9 mouse cellular contexts compared by ENCODE assay signal in genomic region chr8:13326598-13326997, GRCm38 (mm10). TPM values are rescaled to one million over a fixed set of nuclear protein-coding genes. Genes with fewer than 3 reads are reported as not detected.
DNase-seq lines count a peak whose midpoint lies in the region; ATAC-seq and TF ChIP-seq lines count a peak whose summit lies in the region.
"Had no signal": no experiment of that assay in that cellular context is flagged by ENCODE, and none has a peak within 500 bp of the region (broad histone marks: within the 10 kb centered on the region; RNA-seq: fewer than 3 reads in every experiment).

No protein-coding gene starts in this region.

- WGBS in kidney, embryonic 16.5 days = 31% methylated on average over 5 of the region's 5 CpGs
- WGBS in limb, embryonic 14.5 days = 28% methylated on average over 5 of the region's 5 CpGs

- H3K27ac ChIP-seq in kidney, embryonic 16.5 days (ENCODE audit: low read length) = no peak overlapping the region
- no peak overlapping the region for H3K27ac ChIP-seq in cortical plate, adult 2 months (ENCODE audit: insufficient read depth, low read length)
- H3K27ac ChIP-seq in limb, embryonic 14.5 days (replicated peaks; ENCODE audit: low read depth, low read length) = no peak overlapping the region
- H3K27ac ChIP-seq: hindbrain, embryonic 15.5 days had no signal

- peak; percentile 43 for DNase-seq in kidney, adult 11 months
- DNase-seq in ES-CJ7 (ENCODE audit: low read depth, low spot score) = peak; percentile 86
- DNase-seq in limb, embryonic 14.5 days (ENCODE audit: low spot score) = peak; percentile 30
- DNase-seq in urinary bladder, postnatal 25 days (ENCODE audit: low spot score) = no peak
- DNase-seq in spleen, adult 18-20 months = no peak
- no peak for DNase-seq in layer of hippocampus, adult 11-12 months (ENCODE audit: low spot score)

- TF ChIP-seq CTCF in cortical plate, adult 2 months (IDR thresholded peaks at IDR 0.05; ENCODE audit: extremely low read depth, insufficient read depth, low read length) = peak; percentile 43; the same call in 1 of the 2 replicates

- no peak overlapping the region for H3K4me3 ChIP-seq in kidney, embryonic 16.5 days (ENCODE audit: low read length)
- no peak overlapping the region for H3K4me3 ChIP-seq in cortical plate, adult 2 months (ENCODE audit: insufficient read depth, low read length)
- H3K4me3 ChIP-seq in limb, embryonic 14.5 days (replicated peaks; ENCODE audit: low read length) = no peak overlapping the region
- H3K4me3 ChIP-seq: hindbrain, embryonic 15.5 days had no signal

- no peak overlapping the region for H3K4me2 ChIP-seq in kidney, embryonic 16.5 days (replicated peaks; ENCODE audit: low read depth, low read length)
- no peak overlapping the region for H3K4me2 ChIP-seq in limb, embryonic 14.5 days (replicated peaks; ENCODE audit: low read depth, low read length, severe bottlenecking)
- H3K4me2 ChIP-seq: hindbrain, embryonic 15.5 days had no signal

- no peak; the same call in 1 of the 2 replicates for ATAC-seq in kidney, embryonic 16.5 days (ENCODE audit: low FRiP score, low TSS enrichment)
- ATAC-seq in limb, embryonic 14.5 days (ENCODE audit: low FRiP score, low read depth) = no peak

- no peaks in the 10 kb centered on the region; the same call in none of the 2 replicates for H3K36me3 ChIP-seq in kidney, embryonic 16.5 days (ENCODE audit: insufficient read depth, low read length)
- 0 out of 2 replicates have a peak, but pooled peaks cover 8% of the 10 kb centered on the region for H3K36me3 ChIP-seq in limb, embryonic 14.5 days (ENCODE audit: control insufficient read depth, insufficient read depth, low read length)

- no peaks in the 10 kb centered on the region for H3K9me3 ChIP-seq in kidney, embryonic 16.5 days (ENCODE audit: low read length)
- H3K9me3 ChIP-seq in limb, embryonic 14.5 days (ENCODE audit: control insufficient read depth, low read length) = no peaks in the 10 kb centered on the region
- H3K9me3 ChIP-seq: hindbrain, embryonic 15.5 days had no signal

- no peak overlapping the region for H3K9ac ChIP-seq in kidney, embryonic 16.5 days (replicated peaks; ENCODE audit: low read length)
- no peak overlapping the region for H3K9ac ChIP-seq in limb, embryonic 14.5 days (ENCODE audit: low read depth, low read length, severe bottlenecking)
- H3K9ac ChIP-seq: hindbrain, embryonic 15.5 days had no signal

- H3K27me3 ChIP-seq in kidney, embryonic 16.5 days (ENCODE audit: insufficient read depth, low read length) = no peaks in the 10 kb centered on the region
- H3K27me3 ChIP-seq in limb, embryonic 14.5 days (ENCODE audit: control insufficient read depth, insufficient read depth, low read length) = no peaks in the 10 kb centered on the region
- H3K27me3 ChIP-seq: hindbrain, embryonic 15.5 days had no signal

- H3K4me1 ChIP-seq in kidney, embryonic 16.5 days (ENCODE audit: insufficient read depth, low read length) = peaks cover 3% of the 10 kb centered on the region; the same call in 1 of the 2 replicates
- no peaks in the 10 kb centered on the region for H3K4me1 ChIP-seq in cortical plate, adult 2 months (ENCODE audit: control insufficient read depth, insufficient read depth, low read length)
- H3K4me1 ChIP-seq in limb, embryonic 14.5 days (ENCODE audit: control insufficient read depth, insufficient read depth, low read length) = no peaks in the 10 kb centered on the region
- H3K4me1 ChIP-seq: hindbrain, embryonic 15.5 days had no signal

- no peak for TF ChIP-seq POLR2A in cortical plate, adult 2 months (IDR thresholded peaks at IDR 0.05; ENCODE audit: extremely low read depth, insufficient read depth, low read length)
- no peak for TF ChIP-seq POLR2A in limb, embryonic 14.5 days (IDR thresholded peaks at IDR 0.05; ENCODE audit: borderline replicate concordance, extremely low read depth, insufficient read depth, insufficient read length)

RNA-seq across cellular contexts. Expression of gene Tfdp1, which starts 12.0 kb away (rescaled TPM):
- 159 TPM in 2 replicates for polyA plus RNA-seq in kidney, embryonic 16.5 days (2015; fragmentation: Nextera tagmentation; extraction: Ambion mirVana)
- polyA plus RNA-seq in cortical plate, adult 2 months (2012; rRNA removed) = 76.6 and 77.6 TPM in 2 replicates
- polyA plus RNA-seq in limb, embryonic 14.5 days (2012; rRNA removed) = 225 and 230 TPM in 2 replicates
- polyA plus RNA-seq in limb, embryonic 14.5 days (2014; fragmentation: Nextera tagmentation; extraction: Ambion mirVana) = 162 TPM in 2 replicates

RNA-seq across cellular contexts. Expression of gene Tmco3, which starts 38.6 kb away (rescaled TPM):
- polyA plus RNA-seq in kidney, embryonic 16.5 days (2015; fragmentation: Nextera tagmentation; extraction: Ambion mirVana) = 55.8 and 56.2 TPM in 2 replicates
- 43.1 and 43.3 TPM in 2 replicates for polyA plus RNA-seq in cortical plate, adult 2 months (2012; rRNA removed)
- polyA plus RNA-seq in limb, embryonic 14.5 days (2012; rRNA removed) = 39.4 and 43.6 TPM in 2 replicates
- polyA plus RNA-seq in limb, embryonic 14.5 days (2014; fragmentation: Nextera tagmentation; extraction: Ambion mirVana) = 47.0 and 50.6 TPM in 2 replicates

RNA-seq across cellular contexts. Expression of gene Dcun1d2, which starts 38.7 kb away (rescaled TPM):
- 29.2 and 29.4 TPM in 2 replicates for polyA plus RNA-seq in kidney, embryonic 16.5 days (2015; fragmentation: Nextera tagmentation; extraction: Ambion mirVana)
- polyA plus RNA-seq in cortical plate, adult 2 months (2012; rRNA removed) = 56.4 TPM in 2 replicates
- polyA plus RNA-seq in limb, embryonic 14.5 days (2012; rRNA removed) = 32.5 and 35.6 TPM in 2 replicates
- 30.5 and 32.6 TPM in 2 replicates for polyA plus RNA-seq in limb, embryonic 14.5 days (2014; fragmentation: Nextera tagmentation; extraction: Ambion mirVana)

Comparison
In these comparisons a context has a peak if more than half of its experiments do, and no peak if none do; other contexts are left out.
1. DNase-seq: peak in kidney, adult 11 months (single experiment), ES-CJ7 (single experiment) and limb, embryonic 14.5 days (single experiment); none in urinary bladder, postnatal 25 days (single experiment), spleen, adult 18-20 months (0 of 2) and layer of hippocampus, adult 11-12 months (single experiment).